Mouse (Mus musculus) thymus, postnatal 10 days (tissue): Measurements from ENCODE around the gene Emc8.

Experiments
- DNase-seq, 2 experiments: peaks; one replicate each; pipeline ENCODE4 v3.0.0; 2021; ENCODE audit warnings: low spot score in 2 of 2

The Emc8 gene

GRCm38 (mm10) chr8:120668374-120668905 is at the start of gene Emc8:
Gene Emc8 (minus strand): TSS chr8:120668573.
- no peak for DNase-seq

GRCm38 (mm10) chr8:120715996-120716680 is 47.8 kb upstream of the Emc8 start:
- no peak for DNase-seq

GRCm38 (mm10) chr8:120715200-120715599 is 46.8 kb upstream of the Emc8 start:
- no peak for DNase-seq

- DNase-seq = no peak
Observed at GRCm38 (mm10) chr8:120709176-120709575, 40.8 kb upstream of the Emc8 start.

GRCm38 (mm10) chr8:120706193-120706592 is 37.8 kb upstream of the Emc8 start:
- no peak for DNase-seq

- DNase-seq = no peak
Observed at GRCm38 (mm10) chr8:120705163-120705562, 36.8 kb upstream of the Emc8 start.

GRCm38 (mm10) chr8:120704203-120704602 is 35.8 kb upstream of the Emc8 start:
- no peak for DNase-seq

- DNase-seq = peak; percentile 74 to 75
Observed at GRCm38 (mm10) chr8:120701758-120702465, 33.5 kb upstream of the Emc8 start.

GRCm38 (mm10) chr8:120700053-120700452 is 31.7 kb upstream of the Emc8 start:
- no peak for DNase-seq

- no peak for DNase-seq
Observed at GRCm38 (mm10) chr8:120699565-120699964, 31.2 kb upstream of the Emc8 start.

- no peak for DNase-seq
Observed at GRCm38 (mm10) chr8:120699079-120699478, 30.7 kb upstream of the Emc8 start.

- DNase-seq = no peak
Observed at GRCm38 (mm10) chr8:120698426-120698825, 30.1 kb upstream of the Emc8 start.

GRCm38 (mm10) chr8:120697979-120698272 is 29.6 kb upstream of the Emc8 start:
- DNase-seq = peak in 1 of 2 experiments; percentile 43

GRCm38 (mm10) chr8:120697154-120697978 is 29.0 kb upstream of the Emc8 start:
- peak; percentile 69 to 72 for DNase-seq

- peak; percentile 65 to 74 for DNase-seq
Observed at GRCm38 (mm10) chr8:120696401-120697153, 28.2 kb upstream of the Emc8 start.

- no peak for DNase-seq
Observed at GRCm38 (mm10) chr8:120693861-120694493, 25.6 kb upstream of the Emc8 start.

- DNase-seq = no peak
Observed at GRCm38 (mm10) chr8:120692934-120693333, 24.6 kb upstream of the Emc8 start.

- no peak for DNase-seq
Observed at GRCm38 (mm10) chr8:120688511-120688910, 20.1 kb upstream of the Emc8 start.

GRCm38 (mm10) chr8:120687786-120688185 is 19.4 kb upstream of the Emc8 start:
- no peak for DNase-seq

GRCm38 (mm10) chr8:120686576-120686975 is 18.2 kb upstream of the Emc8 start:
- DNase-seq = no peak

GRCm38 (mm10) chr8:120686051-120686450 is 17.7 kb upstream of the Emc8 start:
- no peak for DNase-seq
